Mouse (Mus musculus) limb, embryonic 10.5 days (tissue): ENCODE data around the gene Nufip2. TPM values are rescaled to one million over a fixed set of nuclear protein-coding genes. Genes with fewer than 3 reads are reported as not detected.
A peak's percentile ranks its signal among the peaks of the same experiment; 100 is the strongest.
"Not testable (repeated sequence)": the region's sequence is repeated elsewhere in the genome, so short reads cannot be mapped to it uniquely, and the experiment has no call there.

ENCODE experiments used
- DNase-seq: peaks from one replicate; pipeline ENCODE4 v3.0.0-alpha.2; 2017; ENCODE audit warnings: low spot score
- H3K27ac ChIP-seq: fragments of 300-500 bp; sonication (generic); 2 replicates; pipeline ENCODE4 v1.5.1; 2016; ENCODE audit warnings: mild to moderate bottlenecking
- H3K27me3 ChIP-seq: fragments of 300-500 bp; sonication (generic); 2 replicates; pipeline ENCODE4 v1.6.1; 2016; ENCODE audit warnings: low read depth, mild to moderate bottlenecking; ENCODE audit not compliant: poor library complexity, severe bottlenecking
- H3K36me3 ChIP-seq: fragments of 300-500 bp; sonication (generic); 2 replicates; pipeline ENCODE4 v1.6.1; 2016; ENCODE audit warnings: mild to moderate bottlenecking, moderate library complexity
- H3K4me1 ChIP-seq: fragments of 300-500 bp; sonication (generic); 2 replicates; pipeline ENCODE4 v1.6.1; 2016
- H3K4me3 ChIP-seq: fragments of 300-500 bp; sonication (generic); 2 replicates; pipeline ENCODE4 v1.5.1; 2016; ENCODE audit warnings: mild to moderate bottlenecking, moderate library complexity
- H3K9me3 ChIP-seq: fragments of 300-500 bp; sonication (generic); replicated peaks from 2 replicates; pipeline ENCODE4 v1.6.1; 2016; ENCODE audit warnings: mild to moderate bottlenecking
- WGBS: fragments of 180-500 bp; shearing (Covaris S2); methylation state at CpG from one replicate; pipeline ENCODE4 v1.1.7; 2016; 5-methylcytosine and 5-hydroxymethylcytosine counted together
- polyA plus RNA-seq: library from polyadenylated mRNA; unstranded; fragments of >200 nt; fragmentation: Nextera tagmentation; extraction: Ambion mirVana; gene quantifications from 2 replicates; pipeline ENCODE4 v1.2.1, GENCODE M21; 2016

Gene Nufip2
- 3.7 and 4.0 TPM in 2 replicates for polyA plus RNA-seq

DNA sequence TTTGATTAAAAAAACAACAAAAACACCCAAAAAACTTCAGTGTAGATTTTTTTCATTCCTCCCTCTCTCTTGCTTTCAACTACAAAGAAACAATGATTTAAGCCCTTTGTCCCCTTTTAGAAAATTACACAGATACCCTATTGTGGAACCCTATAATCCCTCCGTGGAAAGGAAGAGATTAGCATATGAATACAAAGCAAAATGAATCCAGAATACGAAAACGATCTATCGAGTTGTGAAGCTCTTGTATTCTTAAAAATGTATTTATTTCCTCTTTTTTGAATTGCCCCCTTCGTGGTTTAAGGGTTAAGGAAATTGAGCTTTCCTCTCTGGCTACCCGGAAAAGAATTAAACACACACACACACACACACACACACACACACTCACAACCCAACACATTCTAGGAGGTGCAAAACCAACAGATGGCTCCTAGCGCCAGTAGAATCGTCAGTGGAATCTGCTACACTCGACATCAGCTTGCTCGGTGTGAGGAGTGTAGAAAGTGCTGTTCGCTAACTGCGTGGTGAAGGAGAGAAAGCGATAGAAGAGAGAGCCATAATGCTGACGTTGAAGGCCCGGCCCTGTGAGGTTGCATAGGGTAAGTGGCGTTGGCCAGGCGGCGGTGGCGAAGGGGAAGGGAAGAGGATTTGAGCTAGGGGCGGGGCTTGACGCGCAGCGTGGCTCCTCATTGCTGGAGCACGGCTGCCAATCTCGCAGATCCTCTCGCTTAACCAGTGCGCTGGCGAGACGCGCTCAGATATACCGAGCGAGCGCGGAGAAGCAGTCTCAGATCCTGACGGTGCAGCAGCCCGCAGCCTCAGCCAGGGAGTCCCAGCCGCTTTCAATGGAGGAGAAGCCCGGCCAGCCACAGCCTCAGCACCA is at the start of gene Nufip2:
TSS of gene Nufip2 (plus strand) at position 773 of the 883 bp plus-strand sequence.
- Histone ChIP-seq H3K9me3 (no peaks in the 10 kb centered on the region), H3K4me3 (peak within 1 kb of the TSS; percentile 97), H3K27ac (peak within 1 kb of the TSS; percentile 99), H3K27me3 (no peaks in the 10 kb centered on the region), H3K36me3 (peaks cover 22% of the 10 kb centered on the region), H3K4me1 (peaks cover 9% of the 10 kb centered on the region)
- WGBS: under 1% methylated on average over 38 of the region's 38 CpGs
- DNase-seq: peak; percentile 97

DNA sequence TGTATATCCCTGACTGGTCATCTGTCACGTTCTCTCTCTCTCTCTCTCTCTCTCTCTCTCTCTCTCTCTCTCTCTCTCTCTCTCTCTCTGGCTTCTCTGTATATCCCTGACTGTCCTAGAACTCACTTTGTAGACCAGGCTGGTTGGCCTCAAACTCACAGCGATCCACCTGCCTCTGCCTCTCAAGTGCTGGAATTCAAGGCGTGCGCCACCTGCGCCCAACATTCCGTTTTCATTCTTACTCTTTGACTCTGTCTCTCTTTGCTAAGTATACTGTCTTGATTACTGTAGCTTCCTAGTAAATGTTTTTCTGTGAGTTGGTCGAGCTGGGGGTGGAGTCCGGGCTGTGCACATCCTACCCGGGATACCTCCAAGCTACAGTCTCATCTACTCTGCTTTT is 44.6 kb upstream of the Nufip2 start:
- Histone ChIP-seq H3K4me1 (no peaks in the 10 kb centered on the region), H3K27ac (no peak overlapping the region), H3K36me3 (no peaks in the 10 kb centered on the region), H3K9me3 (no peaks in the 10 kb centered on the region), H3K4me3 (no peak overlapping the region), H3K27me3 (no peaks in the 10 kb centered on the region)
- 89% methylated on average over 9 of the region's 9 CpGs for WGBS
- DNase-seq: no peak

DNA sequence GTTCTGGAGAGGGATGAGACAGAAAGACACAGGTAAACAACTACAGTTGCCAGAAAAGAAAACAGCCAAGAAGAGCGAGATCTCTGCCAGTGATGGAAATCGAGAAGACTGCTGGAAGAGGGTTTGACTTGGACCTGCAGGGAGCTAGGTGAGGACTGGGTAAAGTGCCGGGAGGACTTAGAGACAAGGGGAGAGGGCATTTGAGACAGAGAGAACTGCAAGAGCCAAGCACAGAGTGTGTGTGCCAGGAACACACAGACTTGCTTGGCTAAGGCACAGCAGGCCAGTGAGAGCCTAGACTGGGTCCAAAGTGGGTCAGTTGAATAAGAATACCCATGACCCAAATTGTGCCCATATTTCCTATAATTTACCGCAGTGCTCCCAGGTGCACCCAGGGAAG is 40.5 kb upstream of the Nufip2 start:
- 87% methylated on average over 4 of the region's 4 CpGs for WGBS
- no peak for DNase-seq
- no peaks in the 10 kb centered on the region for H3K27me3 ChIP-seq
- H3K9me3 ChIP-seq: no peaks in the 10 kb centered on the region
- no peaks in the 10 kb centered on the region for H3K4me1 ChIP-seq
- no peak overlapping the region for H3K27ac ChIP-seq
- no peaks in the 10 kb centered on the region for H3K36me3 ChIP-seq
- H3K4me3 ChIP-seq: no peak overlapping the region

DNA sequence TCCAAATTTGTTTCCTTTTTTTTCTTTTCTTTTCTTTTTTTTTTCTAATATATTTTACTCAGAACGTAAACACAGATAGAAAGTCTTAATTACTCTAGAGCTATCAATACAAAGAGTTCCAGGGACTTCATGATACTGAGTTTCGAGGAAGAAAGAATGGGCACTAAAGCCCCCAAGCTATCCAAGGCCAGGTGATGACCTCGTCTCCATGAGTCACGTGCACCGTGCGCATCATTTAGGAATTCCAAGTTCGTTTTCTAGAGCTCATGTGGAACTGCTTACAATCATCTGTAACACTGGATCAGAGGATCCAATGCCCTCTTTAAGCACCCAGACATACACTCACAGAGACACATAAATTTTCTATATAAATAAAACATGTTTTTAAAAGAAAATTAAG is 37.1 kb upstream of the Nufip2 start:
- Histone ChIP-seq H3K27me3 (no peaks in the 10 kb centered on the region), H3K4me3 (no peak overlapping the region), H3K36me3 (no peaks in the 10 kb centered on the region), H3K27ac (no peak overlapping the region), H3K4me1 (no peaks in the 10 kb centered on the region), H3K9me3 (no peaks in the 10 kb centered on the region)
- 83% methylated on average over 7 of the region's 7 CpGs for WGBS
- no peak for DNase-seq

DNA sequence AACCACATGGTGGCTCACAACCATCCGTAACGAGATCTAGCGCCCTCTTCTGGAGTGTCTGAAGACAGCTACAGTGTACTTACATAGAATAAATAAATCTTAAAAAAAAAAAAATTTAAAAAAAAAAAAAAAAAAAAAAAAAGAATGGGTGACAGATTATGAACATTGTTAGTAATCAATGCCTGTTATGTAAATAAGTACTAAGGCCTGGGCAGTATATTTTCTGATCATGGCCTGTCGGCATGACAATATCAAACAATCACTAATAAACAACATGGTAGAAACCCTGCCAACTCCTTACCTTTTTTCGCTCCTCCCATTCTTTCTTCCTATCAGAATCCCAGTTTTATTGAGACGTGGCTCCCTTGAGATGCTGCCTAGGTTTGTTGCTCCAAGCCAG is 33.5 kb upstream of the Nufip2 start:
- no peak overlapping the region for H3K4me3 ChIP-seq
- H3K36me3 ChIP-seq: no peaks in the 10 kb centered on the region
- WGBS: 62% methylated on average over 6 of the region's 6 CpGs
- H3K27me3 ChIP-seq: no peaks in the 10 kb centered on the region
- H3K9me3 ChIP-seq: no peaks in the 10 kb centered on the region
- no peaks in the 10 kb centered on the region for H3K4me1 ChIP-seq
- no peak for DNase-seq
- H3K27ac ChIP-seq: no peak overlapping the region

DNA sequence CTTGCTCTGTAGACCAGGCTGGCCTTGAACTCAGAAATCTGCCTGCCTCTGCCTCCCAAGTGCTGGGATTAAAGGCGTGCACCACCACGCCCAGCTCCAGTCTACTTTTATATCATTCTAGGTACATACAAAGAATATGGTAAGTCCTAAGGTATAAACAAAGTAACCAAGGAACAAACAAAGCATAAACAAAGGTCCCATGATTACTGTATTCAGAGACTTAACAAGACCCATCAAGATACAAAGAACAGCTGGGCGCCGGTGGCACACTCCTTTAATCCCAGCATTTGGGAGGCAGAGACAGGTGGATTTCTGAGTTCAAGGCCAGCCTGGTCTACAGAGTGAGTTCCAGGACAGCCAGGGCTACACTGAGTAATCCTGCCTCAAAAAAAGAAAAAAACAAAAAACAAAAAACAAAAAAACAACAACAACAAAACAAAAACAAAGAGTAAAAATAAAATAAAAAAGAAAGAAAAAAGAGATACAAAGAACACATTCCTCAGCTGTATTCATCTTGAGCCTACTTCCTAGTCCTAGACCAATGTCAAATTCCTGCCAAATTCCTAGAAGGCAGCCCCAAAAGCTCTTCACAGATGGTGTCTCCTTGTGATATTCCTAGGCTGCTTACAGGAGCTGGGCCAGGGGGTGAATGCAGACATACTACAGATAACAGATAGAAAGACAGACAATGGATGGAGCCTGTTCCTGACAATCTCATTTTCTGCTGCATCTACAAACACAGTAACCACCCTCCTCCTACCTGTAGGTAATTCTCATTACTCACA is 32.4 kb upstream of the Nufip2 start:
- H3K4me3 ChIP-seq, H3K27ac ChIP-seq, DNase-seq, H3K27me3 ChIP-seq, H3K9me3 ChIP-seq, H3K36me3 ChIP-seq, H3K4me1 ChIP-seq: not testable (repeated sequence)
- WGBS: 98% methylated on average over 4 of the region's 4 CpGs

DNA sequence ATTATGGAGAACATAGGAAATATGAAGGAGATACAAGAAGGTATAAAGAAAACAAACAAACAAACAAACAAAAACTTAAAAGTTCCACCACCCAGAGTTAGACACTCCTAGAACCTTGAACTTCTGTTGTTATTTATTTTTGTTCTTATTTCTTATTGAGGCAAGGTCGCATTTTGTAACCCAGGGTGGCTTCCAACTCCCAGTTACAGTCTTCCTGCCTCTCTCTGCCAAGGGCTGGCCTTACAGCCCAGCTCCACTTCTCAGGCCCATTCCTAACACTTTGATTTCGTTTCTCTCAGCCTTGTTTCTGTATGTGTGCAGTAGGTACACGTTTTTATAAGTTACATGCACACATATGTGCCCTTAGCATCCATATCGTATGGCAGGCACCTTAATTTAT is 26.0 kb upstream of the Nufip2 start:
- Histone ChIP-seq H3K4me1 (no peaks in the 10 kb centered on the region), H3K9me3 (no peaks in the 10 kb centered on the region), H3K36me3 (no peaks in the 10 kb centered on the region), H3K4me3 (no peak overlapping the region), H3K27ac (no peak overlapping the region), H3K27me3 (no peaks in the 10 kb centered on the region)
- 72% methylated on average over 4 of the region's 4 CpGs for WGBS
- no peak for DNase-seq

DNA sequence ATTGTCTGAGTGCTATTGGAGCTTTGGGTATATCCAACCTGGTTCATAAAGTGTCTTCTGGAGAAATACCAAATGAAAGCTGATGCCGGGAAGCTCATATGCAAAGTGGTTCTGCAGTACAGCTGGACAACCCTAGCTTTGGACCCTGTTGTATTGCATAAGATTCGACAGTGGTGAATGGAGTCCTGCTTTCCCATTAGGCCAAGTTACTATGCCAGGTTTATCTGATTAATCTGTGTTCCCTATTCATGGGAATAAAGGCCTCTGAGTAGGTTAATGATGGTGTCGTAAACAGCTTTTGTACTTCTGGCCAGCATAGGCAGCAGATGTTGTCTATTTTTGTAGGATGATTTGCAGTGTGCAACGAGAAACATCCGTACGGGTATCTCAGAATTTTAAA is 22.3 kb upstream of the Nufip2 start:
- no peak for DNase-seq
- no peak overlapping the region for H3K4me3 ChIP-seq
- no peaks in the 10 kb centered on the region for H3K4me1 ChIP-seq
- no peaks in the 10 kb centered on the region for H3K27me3 ChIP-seq
- 69% methylated on average over 6 of the region's 6 CpGs for WGBS
- no peaks in the 10 kb centered on the region for H3K36me3 ChIP-seq
- H3K9me3 ChIP-seq: no peaks in the 10 kb centered on the region
- no peak overlapping the region for H3K27ac ChIP-seq

DNA sequence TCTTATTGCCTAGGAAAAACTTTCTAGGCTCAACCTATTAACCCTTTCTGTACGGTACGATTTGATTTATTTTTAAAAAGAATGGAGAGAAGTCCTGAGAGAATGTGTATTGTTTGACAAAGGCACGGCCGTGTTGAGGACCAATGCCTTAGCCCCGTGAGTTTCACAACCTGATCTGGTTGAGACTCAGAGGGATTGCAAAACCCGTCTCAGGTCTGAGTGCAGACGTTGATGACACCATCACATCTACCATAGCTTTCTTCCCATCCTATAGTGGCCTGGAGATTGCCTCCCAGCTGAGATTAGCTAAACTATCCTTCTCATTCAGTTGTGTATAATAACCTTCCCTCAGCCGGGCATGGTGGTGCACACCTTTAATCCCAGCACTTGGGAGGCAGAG is 21.9 kb upstream of the Nufip2 start:
- no peaks in the 10 kb centered on the region for H3K9me3 ChIP-seq
- WGBS: 91% methylated on average over 8 of the region's 8 CpGs
- no peak for DNase-seq
- no peak overlapping the region for H3K4me3 ChIP-seq
- H3K27me3 ChIP-seq: no peaks in the 10 kb centered on the region
- no peak overlapping the region for H3K27ac ChIP-seq
- no peaks in the 10 kb centered on the region for H3K36me3 ChIP-seq
- no peaks in the 10 kb centered on the region for H3K4me1 ChIP-seq

DNA sequence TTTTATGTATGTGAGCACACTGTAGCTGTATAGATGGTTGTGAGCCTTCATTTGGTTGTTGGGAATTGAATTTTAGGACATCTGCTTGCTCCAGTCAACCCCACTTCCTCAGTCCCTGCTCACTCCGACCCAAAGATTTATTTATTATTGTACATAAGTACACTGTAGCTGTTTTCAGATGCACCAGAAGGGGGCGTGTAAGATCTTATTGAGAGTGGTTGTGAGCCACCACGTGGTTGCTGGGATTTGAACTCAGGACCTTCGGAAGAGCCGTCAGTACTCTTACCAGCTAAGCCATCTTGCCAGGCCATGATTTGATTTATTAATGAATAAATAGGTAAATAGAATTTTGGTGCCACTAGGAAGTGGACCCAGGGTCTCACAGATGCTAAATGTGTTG is 20.6 kb upstream of the Nufip2 start:
- WGBS: 76% methylated on average over 5 of the region's 5 CpGs
- DNase-seq, H3K4me3 ChIP-seq, H3K27ac ChIP-seq, H3K4me1 ChIP-seq, H3K36me3 ChIP-seq, H3K27me3 ChIP-seq, H3K9me3 ChIP-seq: not testable (repeated sequence)

DNA sequence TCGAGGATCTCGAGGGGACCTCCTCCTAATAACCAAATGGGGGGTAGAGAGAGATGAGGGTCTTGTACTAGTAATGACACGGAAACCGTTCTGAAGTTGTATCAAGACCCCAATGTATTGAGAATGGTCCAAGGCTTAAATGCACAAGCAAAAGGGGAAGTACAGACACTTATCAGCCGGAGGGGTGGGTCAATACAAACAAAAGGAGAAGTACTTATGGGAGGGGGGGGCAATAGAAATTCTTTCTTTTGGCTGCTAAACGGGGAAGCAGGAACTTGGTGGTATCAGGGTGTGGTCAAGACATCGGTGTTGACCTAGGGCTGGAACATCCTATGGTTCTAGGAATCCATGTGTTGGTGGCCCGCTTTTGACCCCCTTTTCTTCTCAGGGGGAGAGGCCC is 19.2 kb upstream of the Nufip2 start:
- not testable (repeated sequence) for H3K4me3 ChIP-seq, H3K27ac ChIP-seq, H3K36me3 ChIP-seq, H3K4me1 ChIP-seq, H3K9me3 ChIP-seq, H3K27me3 ChIP-seq, DNase-seq
- WGBS: 90% methylated on average over 8 of the region's 8 CpGs

DNA sequence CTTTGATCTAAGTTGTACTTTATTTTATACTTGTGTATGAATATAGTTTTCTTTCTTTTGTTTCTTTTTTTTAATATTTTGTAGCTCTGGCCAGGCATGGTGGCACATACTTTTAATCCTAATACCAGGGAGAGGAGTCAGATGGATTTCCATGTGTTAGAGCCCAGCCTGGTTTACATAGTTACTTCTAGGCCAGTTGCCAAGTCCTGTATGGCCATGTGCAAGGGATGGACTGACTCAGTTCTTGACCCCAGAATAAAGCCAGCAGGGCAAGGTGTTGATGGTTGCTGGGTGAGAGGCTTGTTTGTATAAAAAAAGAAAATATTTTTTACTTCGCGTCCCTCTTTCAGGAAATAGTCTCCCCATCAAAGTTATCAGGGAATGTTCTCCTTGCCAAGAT is 13.2 kb upstream of the Nufip2 start:
- Histone ChIP-seq H3K27me3 (no peaks in the 10 kb centered on the region), H3K4me1 (no peaks in the 10 kb centered on the region), H3K36me3 (no peaks in the 10 kb centered on the region), H3K4me3 (no peak overlapping the region), H3K27ac (no peak overlapping the region), H3K9me3 (no peaks in the 10 kb centered on the region)
- 98% methylated on average over 2 of the region's 2 CpGs for WGBS
- no peak for DNase-seq

DNA sequence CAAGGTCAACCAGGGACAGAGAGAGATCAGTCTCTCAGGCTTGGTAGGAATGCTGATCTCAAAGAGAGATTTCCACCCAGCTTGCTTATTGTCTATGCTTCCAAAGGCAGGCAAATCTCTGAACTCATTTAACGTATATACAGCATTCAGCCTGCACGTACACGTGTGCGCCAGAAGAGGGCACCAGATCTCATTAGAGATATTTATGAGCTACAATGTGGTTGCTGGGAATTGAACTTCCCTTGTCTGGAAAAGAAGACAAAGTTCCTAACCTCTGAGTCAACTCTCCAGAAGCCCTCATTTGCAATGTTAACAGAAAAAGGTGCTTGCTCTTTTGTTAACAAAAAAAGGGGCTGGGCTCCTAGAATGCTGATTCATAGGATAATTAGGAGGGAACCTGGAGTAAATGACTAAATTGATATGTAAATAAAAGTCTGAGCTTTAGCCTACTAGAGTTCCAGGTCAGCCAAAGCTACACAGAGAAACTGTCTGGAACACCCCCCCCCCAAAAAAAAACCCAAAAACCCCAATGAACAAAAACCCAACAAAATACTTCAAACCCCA is 12.4 kb upstream of the Nufip2 start:
- H3K9me3 ChIP-seq: no peaks in the 10 kb centered on the region
- WGBS: 62% methylated on average over 4 of the region's 4 CpGs
- no peak for DNase-seq
- H3K36me3 ChIP-seq: no peaks in the 10 kb centered on the region
- H3K4me3 ChIP-seq: no peak overlapping the region
- H3K27me3 ChIP-seq: no peaks in the 10 kb centered on the region
- no peak overlapping the region for H3K27ac ChIP-seq
- no peaks in the 10 kb centered on the region for H3K4me1 ChIP-seq
